Mouse (Mus musculus): ENCODE results near the gene Srebf1.

The Srebf1 gene

GRCm38 (mm10) chr11:60220291-60220804, 2.0 kb downstream of the Srebf1 start:
- POLR2A ChIA-PET = interaction anchor here (0.6 to 22.1 kb wide), 41 partner anchors 8 to 813 kb away, joined by 3 to 343 read pairs (median 4); partner anchors contain the start of genes Atpaf2 (in 1 of the 4), Drc3 (in 1 of the 4), Gid4 (in 1 of the 4) and Map2k3 (in 1 of the 4)
- CTCF ChIA-PET = interaction anchor here in 3 of 4 experiments (0.7 to 1.8 kb wide), 6 partner anchors 10 to 204 kb away, joined by 3 to 9 read pairs (median 4); no protein-coding TSS in a partner anchor

- POLR2A ChIA-PET = interaction anchor here (0.5 to 22.1 kb wide), 34 partner anchors 8 to 814 kb away, joined by 3 to 343 read pairs (median 4); partner anchors contain the start of genes Drc3 (in 1 of the 4), Drg2 (in 1 of the 4), Map2k3 (in 1 of the 4) and Nt5m (in 1 of the 4)
- CTCF ChIA-PET = interaction anchor here in 3 of 4 experiments (0.6 to 1.8 kb wide), 7 partner anchors 9 to 256 kb away, joined by 3 to 9 read pairs (median 3); no protein-coding TSS in a partner anchor
Observed at GRCm38 (mm10) chr11:60219609-60220008, 2.8 kb downstream of the Srebf1 start.

- ChIA-PET POLR2A (interaction anchor here (0.5 to 22.1 kb wide), 16 partner anchors 9 to 1771 kb away, joined by 3 to 343 read pairs (median 3); no protein-coding TSS in a partner anchor), CTCF (interaction anchor here in 3 of 4 experiments (0.5 to 2.1 kb wide), 6 partner anchors 18 to 914 kb away, joined by 3 to 9 read pairs (median 3); no protein-coding TSS in a partner anchor)
Observed at GRCm38 (mm10) chr11:60217467-60217866, 4.9 kb downstream of the Srebf1 start.

- ChIA-PET CTCF (interaction anchor here in 2 of 4 experiments (1.6 to 2.1 kb wide), 2 partner anchors 17 kb away, joined by 3 to 9 read pairs; no protein-coding TSS in a partner anchor), POLR2A (interaction anchor here in 2 of 4 experiments (0.6 to 22.1 kb wide), 9 partner anchors 8 to 346 kb away, joined by 3 to 343 read pairs (median 4); no protein-coding TSS in a partner anchor)
Observed at GRCm38 (mm10) chr11:60216671-60217070, 5.7 kb downstream of the Srebf1 start.

- ChIA-PET POLR2A (interaction anchor here in 2 of 4 experiments (0.6 to 17.2 kb wide), 14 partner anchors 8 to 204 kb away, joined by 3 to 343 read pairs (median 8); partner anchors contain the start of genes Gid4 (in 2 of the 2), Srebf1 (in 2 of the 2), Drc3 (in 1 of the 2) and Tom1l2 (in 1 of the 2)), CTCF (interaction anchor here in 1 of 4 experiments (1.2 kb wide), 1 partner anchor 14 kb away, joined by 5 read pairs; no protein-coding TSS in a partner anchor)
Observed at GRCm38 (mm10) chr11:60213266-60213665, 9.1 kb downstream of the Srebf1 start.

GRCm38 (mm10) chr11:60211761-60212160, 10.6 kb downstream of the Srebf1 start:
- POLR2A ChIA-PET = interaction anchor here (0.6 to 17.2 kb wide), 36 partner anchors 9 to 572 kb away, joined by 3 to 343 read pairs (median 4); partner anchors contain the start of genes Srebf1 (in 3 of the 4), Gid4 (in 2 of the 4), Drc3 (in 1 of the 4) and Rai1 (in 1 of the 4)
- CTCF ChIA-PET = interaction anchor here in 2 of 4 experiments (1.0 to 4.8 kb wide), 3 partner anchors 12 to 40 kb away, joined by 3 to 36 read pairs (median 3); no protein-coding TSS in a partner anchor

- ChIA-PET POLR2A (interaction anchor here (0.7 to 17.2 kb wide), 46 partner anchors 9 to 529 kb away, joined by 3 to 343 read pairs (median 5); partner anchors contain the start of genes Srebf1 (in 3 of the 4), Drc3 (in 2 of the 4), Gid4 (in 2 of the 4) and Tom1l2 (in 2 of the 4)), CTCF (interaction anchor here (0.6 to 4.8 kb wide), 8 partner anchors 9 to 96 kb away, joined by 3 to 36 read pairs (median 6); no protein-coding TSS in a partner anchor)
Observed at GRCm38 (mm10) chr11:60211152-60211551, 11.2 kb downstream of the Srebf1 start.

GRCm38 (mm10) chr11:60210305-60210724, 12.1 kb downstream of the Srebf1 start:
- ChIA-PET CTCF (interaction anchor here (0.9 to 4.8 kb wide), 11 partner anchors 10 to 493 kb away, joined by 3 to 36 read pairs (median 5); no protein-coding TSS in a partner anchor), POLR2A (interaction anchor here (0.6 to 17.2 kb wide), 55 partner anchors 9 to 530 kb away, joined by 3 to 343 read pairs (median 4); partner anchors contain the start of genes Srebf1 (in 3 of the 4), Drc3 (in 2 of the 4), Gid4 (in 2 of the 4) and Tom1l2 (in 2 of the 4))

GRCm38 (mm10) chr11:60209933-60210249, 12.5 kb downstream of the Srebf1 start:
- ChIA-PET POLR2A (interaction anchor here (0.6 to 17.2 kb wide), 50 partner anchors 9 to 530 kb away, joined by 3 to 343 read pairs (median 5); partner anchors contain the start of genes Srebf1 (in 3 of the 4), Gid4 (in 2 of the 4), Alkbh5 (in 1 of the 4) and Drc3 (in 1 of the 4)), CTCF (interaction anchor here (0.9 to 4.8 kb wide), 11 partner anchors 10 to 494 kb away, joined by 3 to 36 read pairs (median 5); no protein-coding TSS in a partner anchor)

GRCm38 (mm10) chr11:60209217-60209932, 13.0 kb downstream of the Srebf1 start:
- ChIA-PET CTCF (interaction anchor here in 3 of 4 experiments (0.9 to 4.8 kb wide), 10 partner anchors 9 to 98 kb away, joined by 3 to 36 read pairs (median 6); no protein-coding TSS in a partner anchor), POLR2A (interaction anchor here (0.6 to 17.2 kb wide), 41 partner anchors 8 to 409 kb away, joined by 3 to 343 read pairs (median 5); partner anchors contain the start of genes Gid4 (in 2 of the 4), Srebf1 (in 2 of the 4), Drc3 (in 1 of the 4) and Rai1 (in 1 of the 4))

- ChIA-PET CTCF (interaction anchor here (0.9 to 4.8 kb wide), 5 partner anchors 9 to 84 kb away, joined by 3 to 36 read pairs (median 4); no protein-coding TSS in a partner anchor), POLR2A (interaction anchor here in 2 of 4 experiments (0.6 to 17.2 kb wide), 18 partner anchors 8 to 363 kb away, joined by 3 to 343 read pairs (median 4); partner anchors contain the start of genes Srebf1 (in 2 of the 2) and Gid4 (in 1 of the 2))
Observed at GRCm38 (mm10) chr11:60208712-60209111, 13.7 kb downstream of the Srebf1 start.

GRCm38 (mm10) chr11:60208201-60208600, 14.2 kb downstream of the Srebf1 start:
- CTCF ChIA-PET = interaction anchor here in 3 of 4 experiments (1.2 to 4.8 kb wide), 4 partner anchors 8 to 85 kb away, joined by 3 to 36 read pairs (median 6); no protein-coding TSS in a partner anchor
- POLR2A ChIA-PET = interaction anchor here in 2 of 4 experiments (1.1 to 17.2 kb wide), 15 partner anchors 7 to 363 kb away, joined by 3 to 343 read pairs (median 5); partner anchors contain the start of genes Srebf1 (in 2 of the 2) and Gid4 (in 1 of the 2)

- ChIA-PET CTCF (interaction anchor here in 1 of 4 experiments (1.3 kb wide), 1 partner anchor 26 kb away, joined by 3 read pairs; no protein-coding TSS in a partner anchor), POLR2A (interaction anchor here in 3 of 4 experiments (0.5 to 17.2 kb wide), 10 partner anchors 15 to 692 kb away, joined by 3 to 343 read pairs (median 4); partner anchors contain the start of gene Srebf1 (in 2 of the 3))
Observed at GRCm38 (mm10) chr11:60206207-60206606, 16.2 kb downstream of the Srebf1 start.

- POLR2A ChIA-PET = interaction anchor here in 3 of 4 experiments (0.5 to 17.2 kb wide), 19 partner anchors 8 to 582 kb away, joined by 3 to 343 read pairs (median 4); partner anchors contain the start of gene Srebf1 (in 2 of the 3)
- CTCF ChIA-PET = interaction anchor here in 3 of 4 experiments (0.7 to 1.3 kb wide), 3 partner anchors 19 to 102 kb away, joined by 3 to 4 read pairs (median 3); no protein-coding TSS in a partner anchor
Observed at GRCm38 (mm10) chr11:60205026-60205425, 17.4 kb downstream of the Srebf1 start.

GRCm38 (mm10) chr11:60202710-60203638, 19.4 kb downstream of the Srebf1 start:
- ChIA-PET CTCF (interaction anchor here in 2 of 4 experiments (0.6 to 0.9 kb wide), 2 partner anchors 109 to 214 kb away, joined by 3 read pairs; no protein-coding TSS in a partner anchor), POLR2A (interaction anchor here in 2 of 4 experiments (1.3 to 17.2 kb wide), 5 partner anchors 8 to 23 kb away, joined by 3 to 343 read pairs (median 44); partner anchors contain the start of gene Srebf1 (in 2 of the 2))
